Mouse (Mus musculus): Measurements from ENCODE around the gene Ppp1r15a. TPM values are rescaled to one million over a fixed set of nuclear protein-coding genes. Genes with fewer than 3 reads are reported as not detected.
A peak's percentile ranks its signal among the peaks of the same experiment; 100 is the strongest.

The Ppp1r15a gene
- polyA plus RNA-seq, 1 experiment = 26.7 TPM

- TF ChIP-seq CTCF (IDR thresholded peaks at IDR 0.05; ENCODE audit: borderline replicate concordance, insufficient read depth, low read depth, low read length) (no peak), POLR2A (IDR thresholded peaks at IDR 0.05; ENCODE audit: borderline replicate concordance, insufficient read depth, low read length) (no peak)
- peaks cover 18% of the 10 kb centered on the region for H3K4me1 ChIP-seq (ENCODE audit: control insufficient read depth, insufficient read depth, low read length)
- WGBS = 76% methylated on average over 6 of the region's 6 CpGs
- no peaks in the 10 kb centered on the region for H3K27me3 ChIP-seq (ENCODE audit: control insufficient read depth, insufficient read depth, low read length)
- DNase-seq = no peak
- H3K27ac ChIP-seq (ENCODE audit: insufficient read depth, low read length) = no peak overlapping the region
- no peak overlapping the region for H3K4me3 ChIP-seq (replicated peaks; ENCODE audit: insufficient read depth, low read depth, low read length)
These were observed 17.5 kb downstream of the Ppp1r15a start for GRCm38 (mm10) chr7:45508561-45508960.

- Histone ChIP-seq H3K4me3 (replicated peaks; ENCODE audit: insufficient read depth, low read depth, low read length) (no peak overlapping the region), H3K27ac (ENCODE audit: insufficient read depth, low read length) (no peak overlapping the region), H3K4me1 (ENCODE audit: control insufficient read depth, insufficient read depth, low read length) (peaks cover 25% of the 10 kb centered on the region), H3K27me3 (ENCODE audit: control insufficient read depth, insufficient read depth, low read length) (no peaks in the 10 kb centered on the region)
- TF ChIP-seq CTCF (IDR thresholded peaks at IDR 0.05; ENCODE audit: borderline replicate concordance, insufficient read depth, low read depth, low read length) = no peak
- TF ChIP-seq POLR2A (IDR thresholded peaks at IDR 0.05; ENCODE audit: borderline replicate concordance, insufficient read depth, low read length) = no peak
- WGBS = 69% methylated on average over 6 of the region's 6 CpGs
- peak in 1 of 2 experiments; percentile 53 for DNase-seq
These were observed 18.5 kb downstream of the Ppp1r15a start for GRCm38 (mm10) chr7:45507583-45507982.

- 97% methylated on average over 6 of the region's 6 CpGs for WGBS
- H3K27me3 ChIP-seq (ENCODE audit: control insufficient read depth, insufficient read depth, low read length) = no peaks in the 10 kb centered on the region
These were observed 27.6 kb downstream of the Ppp1r15a start for GRCm38 (mm10) chr7:45498427-45498826.

GRCm38 (mm10) chr7:45494548-45494947 lies 31.5 kb downstream of the Ppp1r15a start:
- H3K4me1 ChIP-seq (ENCODE audit: control insufficient read depth, insufficient read depth, low read length) = peaks cover 35% of the 10 kb centered on the region
- no peak overlapping the region for H3K4me3 ChIP-seq (replicated peaks; ENCODE audit: insufficient read depth, low read depth, low read length)
- TF ChIP-seq POLR2A (IDR thresholded peaks at IDR 0.05; ENCODE audit: borderline replicate concordance, insufficient read depth, low read length) = no peak
- no peak for TF ChIP-seq CTCF (IDR thresholded peaks at IDR 0.05; ENCODE audit: borderline replicate concordance, insufficient read depth, low read depth, low read length)
- peak overlapping the region; percentile 97 for H3K27ac ChIP-seq (ENCODE audit: insufficient read depth, low read length)
- DNase-seq = peak in 1 of 2 experiments; percentile 47
- H3K27me3 ChIP-seq (ENCODE audit: control insufficient read depth, insufficient read depth, low read length) = no peaks in the 10 kb centered on the region
- 60% methylated on average over 9 of the region's 9 CpGs for WGBS

More at GRCm38 (mm10) chr7:45498427-45498826, 27.6 kb downstream of the Ppp1r15a start:
- DNase-seq = no peak
- TF ChIP-seq CTCF (IDR thresholded peaks at IDR 0.05; ENCODE audit: borderline replicate concordance, insufficient read depth, low read depth, low read length) = no peak
- TF ChIP-seq POLR2A (IDR thresholded peaks at IDR 0.05; ENCODE audit: borderline replicate concordance, insufficient read depth, low read length) = no peak
- no peak overlapping the region for H3K27ac ChIP-seq (ENCODE audit: insufficient read depth, low read length)
- H3K4me3 ChIP-seq (replicated peaks; ENCODE audit: insufficient read depth, low read depth, low read length) = no peak overlapping the region
- peaks cover 22% of the 10 kb centered on the region for H3K4me1 ChIP-seq (ENCODE audit: control insufficient read depth, insufficient read depth, low read length)

- no peak overlapping the region for H3K4me3 ChIP-seq (replicated peaks; ENCODE audit: insufficient read depth, low read depth, low read length)
- peak overlapping the region; percentile 97 for H3K27ac ChIP-seq (ENCODE audit: insufficient read depth, low read length)
- 14% methylated on average over 5 of the region's 5 CpGs for WGBS
- TF ChIP-seq POLR2A (IDR thresholded peaks at IDR 0.05; ENCODE audit: borderline replicate concordance, insufficient read depth, low read length) (no peak), CTCF (IDR thresholded peaks at IDR 0.05; ENCODE audit: borderline replicate concordance, insufficient read depth, low read depth, low read length) (no peak)
- H3K27me3 ChIP-seq (ENCODE audit: control insufficient read depth, insufficient read depth, low read length) = no peaks in the 10 kb centered on the region
- peaks cover 35% of the 10 kb centered on the region for H3K4me1 ChIP-seq (ENCODE audit: control insufficient read depth, insufficient read depth, low read length)
- DNase-seq = peak; percentile 87 to 93
These were observed 33.1 kb downstream of the Ppp1r15a start for GRCm38 (mm10) chr7:45492951-45493350.

- TF ChIP-seq CTCF (IDR thresholded peaks at IDR 0.05; ENCODE audit: borderline replicate concordance, insufficient read depth, low read depth, low read length) = 0 out of 2 replicates have a peak, but pooled peaks have one; percentile 7
- TF ChIP-seq POLR2A (IDR thresholded peaks at IDR 0.05; ENCODE audit: borderline replicate concordance, insufficient read depth, low read length) = no peak
- H3K27ac ChIP-seq (ENCODE audit: insufficient read depth, low read length) = peak overlapping the region; percentile 77
- no peak overlapping the region for H3K4me3 ChIP-seq (replicated peaks; ENCODE audit: insufficient read depth, low read depth, low read length)
- H3K4me1 ChIP-seq (ENCODE audit: control insufficient read depth, insufficient read depth, low read length) = peaks cover 35% of the 10 kb centered on the region
- DNase-seq = peak; percentile 40 to 51
- WGBS = 75% methylated on average over 8 of the region's 8 CpGs
- H3K27me3 ChIP-seq (ENCODE audit: control insufficient read depth, insufficient read depth, low read length) = no peaks in the 10 kb centered on the region
These were observed 33.7 kb downstream of the Ppp1r15a start for GRCm38 (mm10) chr7:45492225-45492844.

GRCm38 (mm10) chr7:45491264-45491663 lies 34.8 kb downstream of the Ppp1r15a start:
- DNase-seq = no peak
- H3K27me3 ChIP-seq (ENCODE audit: control insufficient read depth, insufficient read depth, low read length) = no peaks in the 10 kb centered on the region
- 38% methylated on average over 3 of the region's 3 CpGs for WGBS

GRCm38 (mm10) chr7:45490822-45491221 lies 35.2 kb downstream of the Ppp1r15a start:
- WGBS = 59% methylated on average over 9 of the region's 9 CpGs
- no peaks in the 10 kb centered on the region for H3K27me3 ChIP-seq (ENCODE audit: control insufficient read depth, insufficient read depth, low read length)
- DNase-seq = no peak

More at GRCm38 (mm10) chr7:45491264-45491663, 34.8 kb downstream of the Ppp1r15a start:
- Histone ChIP-seq H3K27ac (ENCODE audit: insufficient read depth, low read length) (no peak overlapping the region), H3K4me3 (replicated peaks; ENCODE audit: insufficient read depth, low read depth, low read length) (no peak overlapping the region), H3K4me1 (ENCODE audit: control insufficient read depth, insufficient read depth, low read length) (peaks cover 35% of the 10 kb centered on the region)
- TF ChIP-seq POLR2A (IDR thresholded peaks at IDR 0.05; ENCODE audit: borderline replicate concordance, insufficient read depth, low read length) (no peak), CTCF (IDR thresholded peaks at IDR 0.05; ENCODE audit: borderline replicate concordance, insufficient read depth, low read depth, low read length) (no peak)

More at GRCm38 (mm10) chr7:45490822-45491221, 35.2 kb downstream of the Ppp1r15a start:
- no peak for TF ChIP-seq POLR2A (IDR thresholded peaks at IDR 0.05; ENCODE audit: borderline replicate concordance, insufficient read depth, low read length)
- TF ChIP-seq CTCF (IDR thresholded peaks at IDR 0.05; ENCODE audit: borderline replicate concordance, insufficient read depth, low read depth, low read length) = no peak
- H3K4me3 ChIP-seq (replicated peaks; ENCODE audit: insufficient read depth, low read depth, low read length) = no peak overlapping the region
- H3K4me1 ChIP-seq (ENCODE audit: control insufficient read depth, insufficient read depth, low read length) = peaks cover 35% of the 10 kb centered on the region
- H3K27ac ChIP-seq (ENCODE audit: insufficient read depth, low read length) = no peak overlapping the region
